Mouse (Mus musculus): ENCODE measurements around the gene Arhgdia. TPM values are rescaled to one million over a fixed set of nuclear protein-coding genes. Genes with fewer than 3 reads are reported as not detected.

The Arhgdia gene
- polyA plus RNA-seq (2017; shearing (Covaris generic)), result 100 to 1,000 TPM; 711 to 836 TPM

DNA sequence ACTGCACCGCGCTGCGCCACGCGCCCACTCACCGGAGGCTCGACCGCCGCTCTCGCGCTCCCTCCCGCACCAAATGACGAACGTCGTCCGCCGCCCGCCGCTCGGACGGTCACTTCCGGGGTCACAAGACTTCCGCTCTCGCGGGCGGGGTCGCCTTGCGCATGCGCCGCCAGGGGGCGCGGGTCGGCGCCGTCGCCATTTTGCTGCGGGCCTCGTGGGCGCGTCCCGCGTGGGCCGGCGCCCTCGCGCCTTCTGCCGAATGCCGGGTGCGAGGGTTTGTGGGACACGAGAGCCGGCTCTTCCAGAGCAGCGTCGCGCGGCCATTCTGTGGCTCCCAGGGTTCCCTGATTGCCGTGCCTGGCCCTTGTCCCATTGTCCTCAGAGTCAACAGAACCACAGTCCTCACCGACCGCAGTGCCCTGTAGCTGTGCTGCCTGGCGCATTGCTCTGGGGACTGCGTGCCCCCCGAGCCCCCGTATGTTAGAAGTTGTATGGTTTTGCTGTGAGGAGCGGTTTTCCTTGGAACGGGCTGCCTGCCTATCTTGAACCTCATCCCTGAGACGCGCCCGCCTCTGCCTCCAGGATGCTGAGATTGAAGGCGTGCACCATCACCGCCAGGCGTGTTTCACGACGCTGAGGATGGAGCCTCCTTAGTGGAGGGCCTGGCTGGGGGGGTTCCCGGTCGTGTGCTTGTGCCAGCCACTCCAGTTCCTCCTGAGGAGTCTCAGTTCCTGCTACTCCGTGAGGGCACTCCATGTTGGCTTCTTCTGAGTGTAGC lies at the start of gene Arhgdia:
TSS of gene Arhgdia (minus strand) at position 135 of the 778 bp plus-strand sequence.

DNA sequence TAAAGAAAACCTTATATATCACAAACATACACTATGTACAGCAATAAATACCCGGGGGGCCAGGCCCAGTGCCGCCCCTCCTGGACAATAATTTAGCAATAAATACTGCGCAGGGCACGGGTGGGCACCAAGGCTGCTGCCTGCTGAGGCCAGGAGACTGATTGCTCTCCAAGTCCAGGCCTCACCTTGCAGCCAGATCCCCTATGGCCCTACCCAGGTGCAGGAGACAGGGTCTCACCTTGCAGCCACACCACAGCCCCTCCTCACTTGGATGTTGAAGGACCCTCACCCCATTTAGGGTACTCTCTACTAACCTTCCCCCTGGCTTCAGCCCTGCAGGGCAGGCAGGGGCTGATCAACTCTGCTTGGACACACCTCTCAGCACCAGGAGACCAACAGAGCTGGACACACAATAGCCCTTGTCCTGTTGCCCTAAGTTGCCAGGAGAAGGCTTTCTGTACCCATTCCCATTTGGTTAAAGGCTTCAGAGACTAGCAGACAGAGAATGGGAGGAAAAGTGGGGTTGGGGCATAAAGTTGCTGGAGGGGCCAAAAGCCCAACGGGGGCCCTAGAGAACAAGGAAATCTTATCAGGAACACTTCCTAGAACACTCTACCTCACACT lies 43.8 kb upstream of the Arhgdia start, which contains the start of gene Sirt7:
TSS of gene Sirt7 (minus strand) at position 89 of the 624 bp plus-strand sequence.

DNA sequence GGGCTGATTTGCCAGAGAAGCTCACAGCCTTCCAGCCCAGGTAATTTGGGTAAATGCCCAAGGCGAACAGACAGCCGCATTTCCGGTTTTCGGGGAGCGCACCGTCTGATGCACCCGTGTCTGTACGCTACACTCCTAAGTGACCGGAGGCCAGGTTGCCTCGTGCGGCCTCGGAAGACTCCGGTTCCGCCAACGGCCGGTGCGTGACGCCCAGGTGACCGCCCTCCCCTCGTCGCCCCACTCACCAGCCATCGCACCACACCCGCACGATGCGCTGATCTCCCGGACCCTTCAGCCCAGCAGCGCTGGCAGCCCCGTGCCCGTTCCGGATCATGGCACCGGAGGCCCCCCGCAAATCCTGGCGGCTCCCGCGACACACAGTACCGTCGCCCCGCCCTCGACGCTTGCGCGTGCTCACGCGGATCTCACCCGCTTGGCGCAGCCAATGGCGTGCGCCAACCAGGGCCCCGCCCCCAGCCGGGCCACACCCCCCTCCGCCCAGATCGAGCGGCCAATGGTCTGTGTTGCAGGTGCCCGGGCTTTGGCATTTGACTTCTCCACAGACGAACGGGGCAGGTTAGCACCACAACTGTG lies 36.2 kb upstream of the Arhgdia start, which contains the start of gene Pcyt2:
TSS of gene Pcyt2 (minus strand) at position 418 of the 594 bp plus-strand sequence.

DNA sequence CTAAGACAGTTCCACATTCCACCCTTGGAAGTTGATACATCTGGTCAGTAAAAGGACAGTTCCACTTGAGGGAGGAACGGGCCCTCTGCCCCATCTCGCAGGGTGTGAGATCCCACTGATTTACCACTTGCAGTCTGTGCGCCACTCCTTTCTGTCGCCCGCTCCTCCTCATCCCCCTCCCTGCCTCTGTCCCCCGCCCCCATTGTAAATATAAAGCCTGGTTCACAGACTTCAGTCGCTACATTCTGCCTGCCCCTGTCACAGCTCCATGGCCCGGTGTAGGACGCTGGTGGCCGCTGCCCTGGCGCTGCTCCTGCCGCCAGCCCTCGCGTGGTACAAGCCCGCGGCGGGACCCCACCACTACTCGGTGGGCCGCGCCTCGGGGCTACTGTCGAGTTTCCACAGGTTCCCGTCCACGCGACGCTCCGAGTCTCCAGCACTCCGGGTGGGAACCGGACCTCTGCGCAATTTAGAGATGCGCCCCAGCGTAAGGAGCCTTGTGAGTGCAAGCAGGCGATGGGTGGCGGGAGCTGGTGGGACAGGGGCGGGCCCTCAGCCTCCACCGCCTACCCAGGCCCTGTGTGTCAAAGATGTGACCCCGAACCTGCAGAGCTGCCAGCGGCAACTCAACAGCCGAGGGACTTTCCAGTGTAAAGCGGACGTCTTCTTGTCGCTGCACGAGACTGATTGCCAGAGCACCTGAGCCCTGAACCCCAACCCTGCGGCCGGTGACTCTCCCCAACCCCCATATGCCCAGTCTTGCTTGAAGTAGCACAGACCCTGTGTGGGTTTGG lies 27.0 kb upstream of the Arhgdia start, which contains the start of gene Npb:
TSS of gene Npb (plus strand) at position 237 of the 794 bp plus-strand sequence.

DNA sequence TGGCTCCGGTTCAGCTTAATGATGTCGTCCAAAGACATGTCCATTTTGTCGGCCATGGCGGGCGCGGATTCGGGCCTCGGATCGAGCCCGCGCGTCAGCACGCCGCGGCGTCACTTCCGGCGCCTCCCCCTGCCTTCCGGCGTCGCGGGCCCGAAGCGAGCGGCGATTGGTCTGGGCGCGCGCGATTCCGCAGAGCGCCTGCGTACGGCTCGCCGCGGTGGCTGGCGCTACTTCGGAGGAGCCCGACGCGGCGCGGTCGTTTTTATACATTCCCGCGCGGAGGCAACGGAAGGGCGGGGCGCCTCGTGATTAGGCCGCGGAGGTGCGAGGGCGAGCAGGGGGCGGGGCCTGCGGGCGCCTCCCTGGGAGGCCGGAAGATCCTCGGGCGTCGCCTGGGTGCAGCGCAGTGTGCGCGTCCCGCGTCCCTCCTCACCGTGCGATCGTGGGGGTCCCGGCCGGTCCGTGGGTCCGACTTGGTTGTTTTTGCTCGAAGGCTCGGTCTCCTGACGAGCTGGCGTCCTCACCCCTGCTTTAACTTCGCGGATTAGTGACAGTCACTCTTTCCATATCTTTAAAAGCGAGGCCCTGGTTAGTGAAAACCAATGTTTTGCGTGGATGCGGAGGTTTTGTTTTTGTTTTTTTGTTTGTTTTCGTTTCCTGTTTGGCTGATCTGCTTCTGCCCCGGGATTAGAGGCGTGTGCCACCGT lies 17.0 kb upstream of the Arhgdia start, which contains the start of the genes Alyref and Anapc11:
TSS of gene Alyref (minus strand) at position 83 of the 707 bp plus-strand sequence.
TSS of gene Anapc11 (plus strand) at position 139 of the 707 bp plus-strand sequence.

DNA sequence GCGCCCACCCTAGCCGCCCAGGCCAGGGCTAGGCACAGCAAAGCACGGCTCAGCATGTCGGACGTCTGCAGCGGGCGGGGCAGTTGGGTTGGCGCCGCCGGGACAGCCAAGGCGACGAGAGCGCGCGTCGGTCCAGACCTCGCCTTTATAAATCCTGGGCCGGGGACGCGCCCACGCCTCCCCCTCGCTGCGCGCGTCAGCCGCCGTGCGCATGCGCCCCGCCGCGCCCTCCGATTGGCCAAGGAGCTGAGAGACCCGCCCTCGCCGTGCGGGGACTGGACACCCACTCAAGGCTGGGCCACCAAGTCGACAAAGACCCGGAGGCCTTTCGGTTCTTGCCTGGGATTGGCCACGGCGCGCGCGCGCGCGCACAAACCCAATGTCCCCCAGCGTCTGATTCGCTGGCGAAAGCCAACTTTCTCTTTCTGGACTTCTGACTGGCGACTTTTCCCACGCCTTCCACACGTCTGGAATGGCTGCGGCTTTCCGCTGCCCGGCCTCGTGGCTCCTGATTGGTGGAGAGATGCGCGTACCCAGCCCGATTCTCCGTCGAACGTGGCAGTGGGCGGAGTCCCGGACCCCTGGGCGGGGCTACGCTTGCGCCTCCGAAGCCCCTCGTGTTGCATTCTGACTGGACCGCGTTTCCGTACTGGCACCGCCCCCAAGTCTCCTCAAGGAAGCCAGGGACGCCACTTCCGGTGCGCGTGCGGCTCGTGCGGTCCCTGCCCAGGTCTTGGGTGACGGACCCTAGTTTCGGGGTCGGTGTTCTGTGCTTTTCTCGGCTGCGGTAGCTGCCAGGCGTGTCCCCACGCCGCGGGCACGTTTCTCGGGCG lies 8.5 kb downstream of the Arhgdia start, which contains the start of gene P4hb:
TSS of gene P4hb (minus strand) at position 502 of the 833 bp plus-strand sequence.

DNA sequence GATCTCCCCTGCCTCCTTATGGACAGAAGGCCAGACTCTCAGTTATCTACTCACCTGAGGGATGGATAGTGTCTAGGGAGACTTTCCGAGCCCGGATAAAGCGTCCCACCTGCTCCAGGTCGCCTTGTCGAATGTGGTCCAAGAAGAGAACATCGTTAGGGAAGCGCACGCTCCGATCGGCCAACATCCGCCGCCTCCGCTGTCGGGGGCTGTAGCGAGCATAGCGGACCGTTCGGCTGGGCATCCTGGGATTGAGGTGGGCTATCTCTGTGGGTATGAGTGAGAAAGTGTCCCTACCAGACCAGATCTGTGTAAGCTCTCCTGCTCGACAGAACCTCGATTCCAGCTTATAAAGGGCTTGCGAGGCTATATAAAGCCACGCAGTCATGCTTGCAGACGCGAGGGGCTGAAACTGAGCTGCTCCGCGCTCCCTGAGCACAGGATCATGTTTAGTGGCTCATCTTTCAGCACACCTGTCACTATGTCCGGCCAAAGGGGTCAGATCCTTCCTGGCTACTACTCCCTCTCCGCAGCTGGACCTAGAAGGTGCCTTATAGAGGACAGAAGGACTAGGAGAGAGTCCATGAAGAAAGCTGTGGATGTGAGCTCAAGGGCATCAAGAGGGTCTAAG lies 30.5 kb downstream of the Arhgdia start, which contains the start of gene Ppp1r27:
TSS of gene Ppp1r27 (minus strand) at position 323 of the 631 bp plus-strand sequence.

DNA sequence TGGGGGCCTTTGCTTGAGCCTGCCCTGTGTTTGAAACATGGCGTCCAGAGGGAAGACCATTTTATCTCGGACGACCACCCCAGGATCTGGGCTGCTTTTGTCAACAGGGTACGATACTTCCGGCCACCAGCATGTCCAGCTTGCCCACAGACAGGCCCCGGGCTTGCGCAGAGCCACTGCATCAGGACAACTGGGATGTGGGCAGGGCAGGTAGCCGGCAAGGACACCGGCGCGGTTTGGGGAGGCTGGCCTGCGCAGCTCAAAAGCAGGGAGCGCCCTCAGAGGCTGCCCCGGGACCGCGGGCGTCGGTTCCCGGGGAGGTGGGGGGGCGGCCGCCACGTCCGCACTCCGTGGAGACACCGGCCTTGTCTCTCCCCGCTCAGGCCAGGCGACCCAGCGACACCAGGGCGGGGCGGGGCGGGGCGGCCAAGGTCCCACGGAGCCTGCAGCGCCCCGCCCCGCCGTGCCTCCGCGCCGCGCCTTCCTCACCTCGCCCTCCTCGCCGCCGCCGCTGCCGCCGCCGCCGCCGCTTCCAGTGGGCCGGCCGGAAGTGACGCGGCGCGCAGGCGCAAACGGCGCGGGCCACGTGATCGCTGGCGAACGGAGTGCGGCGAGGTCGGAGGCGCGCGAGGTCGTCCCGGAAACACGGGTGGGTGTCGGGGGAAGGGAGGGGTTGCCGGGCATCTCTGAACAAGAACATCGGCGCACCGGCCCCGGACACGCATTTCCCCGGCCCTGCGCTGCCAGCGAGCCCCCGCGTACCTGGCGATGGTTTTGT lies 32.1 kb downstream of the Arhgdia start, which contains the start of gene Mcrip1:
TSS of gene Mcrip1 (minus strand) at position 560 of the 778 bp plus-strand sequence.

DNA sequence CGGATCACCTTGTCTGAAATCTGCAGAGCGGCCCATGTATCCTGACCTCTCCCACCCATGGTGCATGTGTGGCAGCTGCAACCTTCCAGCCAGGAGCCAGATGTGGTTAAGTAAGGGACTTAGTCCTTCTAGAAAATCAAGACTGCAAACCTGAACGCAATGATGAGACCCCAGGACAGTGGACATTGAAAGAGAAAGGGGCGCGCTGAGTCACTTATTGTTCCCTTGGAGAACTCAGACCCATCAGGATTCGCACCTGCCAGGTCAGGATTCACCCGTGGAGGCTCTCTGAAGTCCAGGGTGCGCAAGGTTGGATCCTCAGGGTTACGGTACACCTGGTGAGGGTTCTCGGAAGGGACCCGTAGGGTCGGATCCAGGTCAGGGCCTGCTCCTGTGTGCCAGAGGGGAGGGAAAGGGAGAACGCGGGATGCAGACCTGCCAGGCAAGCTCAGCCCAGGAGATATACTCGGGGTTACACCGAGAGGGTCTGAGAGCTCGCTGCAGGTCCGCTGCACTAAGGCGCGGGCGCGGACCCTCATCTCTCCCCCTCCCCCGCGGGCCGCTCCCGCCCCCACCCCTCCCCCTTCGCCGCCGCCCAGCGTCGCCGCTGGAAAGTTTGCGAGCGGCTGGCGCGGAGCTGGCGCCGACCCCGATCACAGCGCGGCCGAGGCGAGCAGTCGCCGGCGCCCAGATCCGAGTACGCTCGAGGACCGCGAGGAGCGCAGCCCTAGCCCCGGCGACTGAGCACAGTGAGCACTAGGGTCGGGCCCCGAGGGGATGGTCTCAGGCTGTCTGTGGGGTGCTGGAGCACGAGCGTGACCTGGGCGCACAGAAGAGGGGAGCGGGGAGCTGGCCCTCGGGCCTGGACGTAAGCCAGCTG lies 51.1 kb downstream of the Arhgdia start, which contains the start of gene Gcgr:
TSS of gene Gcgr (plus strand) at position 615 of the 880 bp plus-strand sequence.

Other genes with a start within 250 kb of the Arhgdia start
- gene Actg1, start 233.1 kb downstream of the Arhgdia start, polyA plus RNA-seq (2017; shearing (Covaris generic)), result 1,000 to 10,000 TPM; 1,736 to 3,573 TPM
- under 1 TPM in 1 of 2 experiments, not detected in 1; 0.42 TPM for gene Fscn2, start 220.1 kb downstream of the Arhgdia start, polyA plus RNA-seq (2017; shearing (Covaris generic))
- 10 to 100 TPM; 17.7 to 24.0 TPM for gene Faap100, start 202.9 kb downstream of the Arhgdia start, polyA plus RNA-seq (2017; shearing (Covaris generic))
- gene Nploc4, start 143.9 kb downstream of the Arhgdia start, polyA plus RNA-seq (2017; shearing (Covaris generic)), result 10 to 100 TPM; 29.4 to 53.4 TPM
- gene Tspan10, start 139.0 kb downstream of the Arhgdia start, polyA plus RNA-seq (2017; shearing (Covaris generic)), result under 1 TPM in 1 of 2 experiments, not detected in 1; 0.53 TPM
- gene Pde6g, start 128.1 kb downstream of the Arhgdia start, polyA plus RNA-seq (2017; shearing (Covaris generic)), result under 1 TPM in 1 of 2 experiments, not detected in 1; 0.63 TPM
- gene Oxld1, start 123.6 kb downstream of the Arhgdia start, polyA plus RNA-seq (2017; shearing (Covaris generic)), result 10 to 100 TPM; 10.9 to 11.1 TPM
- gene Ccdc137, start 123.5 kb downstream of the Arhgdia start, polyA plus RNA-seq (2017; shearing (Covaris generic)), result 10 to 100 TPM; 27.4 to 32.2 TPM
- 10 to 100 TPM; 26.3 to 36.0 TPM for gene Arl16, start 114.0 kb downstream of the Arhgdia start, polyA plus RNA-seq (2017; shearing (Covaris generic))
- gene Mrpl12, start 97.0 kb downstream of the Arhgdia start, polyA plus RNA-seq (2017; shearing (Covaris generic)), result 10 to 100 TPM; 54.0 to 85.3 TPM
- 10 to 100 TPM in 1 of 2 experiments, 1 to 10 TPM in 1; 8.9 to 11.6 TPM for gene Slc25a10, start 89.8 kb downstream of the Arhgdia start, polyA plus RNA-seq (2017; shearing (Covaris generic))
- gene Gcgr, start 50.9 kb downstream of the Arhgdia start, polyA plus RNA-seq (2017; shearing (Covaris generic)), result not detected
- 100 to 1,000 TPM; 116 to 170 TPM for gene Mcrip1, start 31.9 kb downstream of the Arhgdia start, polyA plus RNA-seq (2017; shearing (Covaris generic))
- gene Ppp1r27, start 30.5 kb downstream of the Arhgdia start, polyA plus RNA-seq (2017; shearing (Covaris generic)), result not detected
- 100 to 1,000 TPM; 254 to 278 TPM for gene P4hb, start 8.4 kb downstream of the Arhgdia start, polyA plus RNA-seq (2017; shearing (Covaris generic))
- gene Alyref, start 16.7 kb upstream of the Arhgdia start, polyA plus RNA-seq (2017; shearing (Covaris generic)), result 100 to 1,000 TPM; 330 to 378 TPM
- 100 to 1,000 TPM; 108 to 129 TPM for gene Anapc11, start 16.8 kb upstream of the Arhgdia start, polyA plus RNA-seq (2017; shearing (Covaris generic))
- gene Npb, start 26.9 kb upstream of the Arhgdia start, polyA plus RNA-seq (2017; shearing (Covaris generic)), result 1 to 10 TPM in 1 of 2 experiments, under 1 TPM in 1; 0.55 to 2.3 TPM
- 100 to 1,000 TPM; 101 to 127 TPM for gene Pcyt2, start 36.3 kb upstream of the Arhgdia start, polyA plus RNA-seq (2017; shearing (Covaris generic))
- gene Sirt7, start 43.6 kb upstream of the Arhgdia start, polyA plus RNA-seq (2017; shearing (Covaris generic)), result 100 to 1,000 TPM; 166 to 248 TPM
- gene Mafg, start 52.0 kb upstream of the Arhgdia start, polyA plus RNA-seq (2017; shearing (Covaris generic)), result 10 to 100 TPM; 20.6 to 22.5 TPM
- under 1 TPM; 0.23 to 0.66 TPM for gene Pycr1, start 62.1 kb upstream of the Arhgdia start, polyA plus RNA-seq (2017; shearing (Covaris generic))
- under 1 TPM; 0.36 to 0.41 TPM for gene Myadml2, start 66.5 kb upstream of the Arhgdia start, polyA plus RNA-seq (2017; shearing (Covaris generic))
- not detected for gene Notum, start 79.6 kb upstream of the Arhgdia start, polyA plus RNA-seq (2017; shearing (Covaris generic))
- 100 to 1,000 TPM; 160 to 177 TPM for gene Aspscr1, start 91.3 kb upstream of the Arhgdia start, polyA plus RNA-seq (2017; shearing (Covaris generic))
- 100 to 1,000 TPM; 104 to 146 TPM for gene Cenpx, start 132.1 kb upstream of the Arhgdia start, polyA plus RNA-seq (2017; shearing (Covaris generic))
- gene Lrrc45, start 132.3 kb upstream of the Arhgdia start, polyA plus RNA-seq (2017; shearing (Covaris generic)), result 10 to 100 TPM; 37.3 to 49.3 TPM
- 1 to 10 TPM; 1.4 TPM for gene Rac3, start 139.8 kb upstream of the Arhgdia start, polyA plus RNA-seq (2017; shearing (Covaris generic))
- 10 to 100 TPM; 13.6 to 22.1 TPM for gene Dcxr, start 145.7 kb upstream of the Arhgdia start, polyA plus RNA-seq (2017; shearing (Covaris generic))
- 1 to 10 TPM in 1 of 2 experiments, not detected in 1; 8.5 TPM for gene Cbr2, start 150.5 kb upstream of the Arhgdia start, polyA plus RNA-seq (2017; shearing (Covaris generic))
- gene Hmga1b, start 181.2 kb upstream of the Arhgdia start, polyA plus RNA-seq (2017; shearing (Covaris generic)), result 10 to 100 TPM; 15.6 to 15.9 TPM
- gene Rfng, start 202.6 kb upstream of the Arhgdia start, polyA plus RNA-seq (2017; shearing (Covaris generic)), result 10 to 100 TPM; 31.9 to 32.2 TPM
- gene Gps1, start 202.6 kb upstream of the Arhgdia start, polyA plus RNA-seq (2017; shearing (Covaris generic)), result 100 to 1,000 TPM; 132 to 179 TPM
- gene Dus1l, start 214.8 kb upstream of the Arhgdia start, polyA plus RNA-seq (2017; shearing (Covaris generic)), result 10 to 100 TPM; 63.8 to 80.4 TPM
- 10 to 100 TPM; 22.8 to 39.0 TPM for gene Fasn, start 242.9 kb upstream of the Arhgdia start, polyA plus RNA-seq (2017; shearing (Covaris generic))